Mouse (Mus musculus): ENCODE measurements around the gene Prss34.

Gene Prss34

GRCm38 (mm10) chr17:25298094-25298493 lies at the start of gene Prss34:
Gene Prss34 (plus strand): TSS chr17:25298394.
- DNase-seq (ENCODE audit: low spot score in 2 of 2), result no peak

DNA sequence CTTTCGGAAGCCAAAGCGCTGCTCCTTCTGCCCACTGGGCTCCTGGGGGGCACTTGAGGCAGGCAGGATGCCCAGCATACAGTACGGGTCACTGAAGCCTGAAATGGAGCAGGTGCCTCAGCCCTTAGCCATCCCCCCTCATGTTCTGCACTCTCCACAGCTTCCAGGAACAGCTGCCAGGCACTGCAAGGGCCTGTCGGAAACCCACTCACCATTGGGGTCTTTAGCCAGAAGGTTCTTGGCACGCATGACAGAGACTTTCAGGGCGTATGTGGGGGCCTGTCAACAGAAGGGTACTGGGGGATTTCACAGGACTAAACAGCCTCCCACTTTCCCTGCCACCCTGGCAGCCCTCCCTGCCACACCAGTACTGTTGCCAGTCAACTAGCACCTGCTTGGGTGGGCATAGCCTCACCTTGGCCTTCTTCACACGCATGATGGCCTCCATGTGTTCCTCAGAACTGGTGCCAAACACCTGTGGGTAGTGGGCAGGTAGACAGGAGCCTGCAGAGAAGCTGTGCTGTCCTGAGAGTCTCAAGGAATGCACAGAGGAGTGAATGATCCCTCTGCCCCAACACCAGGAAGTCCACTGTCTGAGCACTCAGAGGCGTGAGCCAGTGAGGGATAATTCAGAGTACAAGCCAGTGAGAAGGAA lies 47.9 kb upstream of the Prss34 start:
- DNase-seq (ENCODE audit: low spot score in 2 of 2), result no peak

DNA sequence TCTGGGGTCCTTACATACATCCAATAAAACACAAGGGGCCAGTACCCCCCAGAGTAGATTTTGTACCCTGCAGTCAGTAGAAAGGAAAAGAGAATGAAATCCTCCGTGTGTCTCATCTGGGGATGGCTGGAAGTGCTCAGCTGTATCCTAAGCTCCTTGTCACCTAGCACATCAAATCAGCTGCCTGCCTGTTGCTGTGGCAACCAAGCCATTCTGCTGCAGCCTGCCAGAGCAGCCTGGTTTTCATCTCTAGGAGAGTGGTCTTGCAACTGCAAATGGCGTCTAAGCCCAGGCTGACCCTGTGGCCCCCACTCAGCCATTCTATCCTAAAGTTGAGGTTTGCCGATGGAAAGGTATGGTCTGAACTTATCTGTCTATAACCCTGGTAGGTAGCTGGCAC lies 45.6 kb upstream of the Prss34 start:
- DNase-seq (ENCODE audit: low spot score in 2 of 2), result no peak

DNA sequence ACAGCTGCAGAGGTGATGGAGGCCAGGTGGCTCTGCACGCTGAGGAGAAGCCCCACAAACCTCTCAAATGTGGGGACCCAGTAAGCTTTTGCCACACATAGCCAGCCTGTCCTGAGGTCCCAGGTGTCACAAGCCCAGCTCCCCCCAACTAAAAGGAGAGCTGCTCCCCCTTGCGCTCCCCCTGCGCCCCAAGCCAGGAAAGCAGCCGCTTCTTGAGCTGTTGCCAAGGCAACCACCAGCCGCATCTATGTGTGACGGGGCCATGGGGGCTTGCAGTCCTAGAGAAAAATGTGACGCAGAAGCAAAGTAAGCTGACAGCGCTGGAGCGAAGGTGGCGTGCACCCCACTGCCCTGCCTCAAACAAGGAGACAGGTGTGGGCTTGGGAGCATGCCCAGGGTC lies 44.4 kb upstream of the Prss34 start:
- DNase-seq (ENCODE audit: low spot score in 2 of 2), result no peak

DNA sequence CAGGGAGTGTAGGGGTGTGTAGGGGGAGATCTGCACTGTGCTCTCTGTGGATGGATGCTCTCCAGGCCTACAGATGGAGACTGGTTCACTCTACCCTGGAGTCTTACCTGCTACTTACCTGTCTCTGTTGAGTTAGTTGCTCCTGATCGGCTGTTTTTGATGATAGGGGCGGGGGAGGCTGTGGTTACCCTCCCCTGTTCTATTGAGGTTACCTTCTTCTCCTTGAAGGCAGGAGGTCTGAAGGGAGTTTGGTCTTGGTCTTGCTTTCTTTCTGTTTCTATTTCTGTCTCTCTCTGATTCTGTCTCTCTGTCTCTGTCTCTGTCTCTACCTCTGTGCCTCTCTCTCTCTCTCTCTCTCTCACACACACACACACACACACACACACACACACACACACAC lies 43.1 kb upstream of the Prss34 start:
- no peak for DNase-seq (ENCODE audit: low spot score in 2 of 2)

DNA sequence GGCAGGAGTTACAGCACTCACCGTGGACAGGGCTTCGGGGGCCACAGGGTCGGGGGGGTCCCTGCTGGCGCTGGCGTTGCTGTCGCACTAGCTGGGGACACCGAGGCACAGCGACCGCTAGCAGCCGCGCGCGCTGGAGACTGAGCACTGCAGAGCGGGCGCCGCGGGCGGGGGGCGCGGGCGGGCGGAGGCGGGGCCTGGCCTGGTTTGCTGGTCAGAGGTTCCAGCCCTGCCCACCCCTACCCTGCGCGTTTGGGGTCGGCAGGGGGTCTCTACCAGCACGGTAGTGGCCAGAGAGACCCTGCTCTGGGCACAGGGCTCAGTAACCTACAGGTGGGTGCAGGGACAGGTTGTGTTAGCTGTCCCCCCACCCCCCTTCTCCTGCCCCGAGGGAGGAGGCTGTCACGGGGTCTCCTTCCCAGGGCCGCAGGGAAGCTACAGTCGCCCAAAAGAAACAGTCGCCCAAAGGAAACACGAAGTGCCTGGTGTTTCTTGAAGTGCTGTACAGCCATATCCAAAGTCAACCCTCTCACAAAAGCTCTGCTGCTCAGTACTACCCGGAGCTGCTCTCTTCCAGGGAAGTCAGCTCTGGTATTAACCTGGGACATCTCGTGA lies 41.9 kb upstream of the Prss34 start, which contains the start of gene Baiap3:
Gene Baiap3 (minus strand): TSS at position 225 of the 615 bp plus-strand sequence.
- no peak for DNase-seq (ENCODE audit: low spot score in 2 of 2)

GRCm38 (mm10) chr17:25257804-25258261 lies 40.4 kb upstream of the Prss34 start:
- no peak for DNase-seq (ENCODE audit: low spot score in 2 of 2)

DNA sequence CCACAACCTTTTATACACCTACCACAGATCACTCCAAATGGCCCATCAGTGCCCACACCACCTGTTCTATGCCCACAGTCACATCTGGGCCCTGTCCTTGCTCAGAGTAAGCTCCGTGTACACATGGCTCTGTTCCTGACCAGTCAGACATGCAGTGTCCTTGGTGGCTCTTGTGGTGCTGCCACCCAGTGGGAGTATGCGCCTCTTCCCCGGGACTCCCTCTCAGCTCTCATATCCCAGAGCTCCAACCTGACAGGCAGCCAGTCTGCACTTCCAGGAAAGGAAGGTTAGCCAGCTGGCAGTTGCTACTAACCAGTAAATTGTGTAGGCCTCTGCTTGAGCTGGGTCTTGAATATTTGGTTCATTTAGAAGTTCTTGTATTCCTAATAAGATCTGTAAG lies 33.7 kb upstream of the Prss34 start:
- DNase-seq (ENCODE audit: low spot score in 2 of 2), result no peak

DNA sequence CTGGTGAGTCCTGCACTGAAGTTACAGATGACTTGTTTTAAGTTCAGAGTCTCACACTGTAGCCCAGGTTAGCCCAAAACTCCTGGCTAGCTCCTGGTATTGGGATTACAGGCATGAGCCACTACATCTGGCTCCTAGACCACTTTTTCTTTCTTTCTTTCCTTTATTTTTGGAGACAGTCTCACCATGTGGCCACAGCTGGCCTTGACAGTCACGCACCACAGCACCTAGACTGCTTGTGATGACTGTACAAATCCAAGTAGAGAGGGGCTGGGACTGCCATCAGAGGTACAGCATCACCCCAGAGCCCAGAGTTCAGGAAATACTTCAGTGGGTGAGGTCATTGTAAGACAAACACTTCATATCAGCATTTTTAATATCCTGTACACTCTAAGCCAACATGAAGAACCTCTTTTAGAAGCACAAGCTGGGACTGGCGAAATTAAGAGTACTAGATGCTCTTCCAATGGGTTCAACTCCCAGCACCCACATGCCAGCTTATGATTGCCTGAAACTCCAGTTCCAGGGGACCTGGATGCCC lies 27.3 kb upstream of the Prss34 start:
- no peak for DNase-seq (ENCODE audit: low spot score in 2 of 2)

DNA sequence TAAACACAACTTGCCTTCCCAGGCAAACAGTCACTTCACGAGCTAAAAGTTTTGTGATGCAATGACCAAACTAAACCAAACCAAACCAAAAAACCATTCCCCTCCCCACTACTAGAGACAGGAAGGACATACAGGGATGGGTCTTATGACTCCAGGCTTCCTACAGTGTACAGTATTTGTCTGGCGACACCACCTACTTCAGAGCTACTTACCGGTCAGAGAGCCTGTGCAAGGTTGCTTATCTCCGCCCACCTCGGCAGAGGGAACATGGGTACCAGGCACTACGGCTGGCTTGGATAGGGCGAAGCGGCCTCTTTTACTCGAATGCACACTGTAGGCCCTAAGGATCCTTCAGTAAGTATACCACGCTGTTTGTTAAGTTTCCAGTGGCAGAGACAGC lies 25.9 kb upstream of the Prss34 start:
- DNase-seq (ENCODE audit: low spot score in 2 of 2), result peak; percentile 15 to 44

GRCm38 (mm10) chr17:25272951-25273705 lies 25.1 kb upstream of the Prss34 start:
- peak; percentile 81 to 85 for DNase-seq (ENCODE audit: low spot score in 2 of 2)

GRCm38 (mm10) chr17:25273706-25274501 lies 24.3 kb upstream of the Prss34 start:
- peak; percentile 91 to 93 for DNase-seq (ENCODE audit: low spot score in 2 of 2)

GRCm38 (mm10) chr17:25274571-25275346 lies 23.4 kb upstream of the Prss34 start, which contains the start of gene Ube2i:
Gene Ube2i (minus strand): TSS chr17:25274622.
- DNase-seq (ENCODE audit: low spot score in 2 of 2), result no peak

GRCm38 (mm10) chr17:25275833-25276232 lies 22.4 kb upstream of the Prss34 start:
- DNase-seq (ENCODE audit: low spot score in 2 of 2), result no peak

GRCm38 (mm10) chr17:25282133-25282532 lies 16.1 kb upstream of the Prss34 start:
- peak; percentile 50 to 54 for DNase-seq (ENCODE audit: low spot score in 2 of 2)

DNA sequence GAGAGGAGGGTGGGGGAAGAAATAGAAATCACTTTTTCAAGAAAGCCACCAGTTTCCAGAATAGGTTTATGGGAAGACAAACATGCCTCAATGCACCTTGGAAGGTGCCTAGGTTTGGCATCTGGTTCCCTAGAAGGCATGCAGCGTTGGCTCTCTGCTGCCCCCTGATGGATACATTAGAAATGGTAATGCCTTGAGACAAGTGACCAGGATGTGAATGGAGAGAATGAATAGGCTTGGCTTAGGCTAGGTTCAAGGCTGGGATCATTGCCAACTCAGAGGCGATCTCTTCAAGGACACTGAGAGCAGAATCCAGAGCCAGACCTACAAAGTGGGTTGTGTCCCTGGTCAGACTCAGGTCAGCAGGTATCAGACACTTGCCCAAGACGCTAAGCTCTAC lies 13.2 kb upstream of the Prss34 start:
- DNase-seq (ENCODE audit: low spot score in 2 of 2), result peak; percentile 55 to 63

DNA sequence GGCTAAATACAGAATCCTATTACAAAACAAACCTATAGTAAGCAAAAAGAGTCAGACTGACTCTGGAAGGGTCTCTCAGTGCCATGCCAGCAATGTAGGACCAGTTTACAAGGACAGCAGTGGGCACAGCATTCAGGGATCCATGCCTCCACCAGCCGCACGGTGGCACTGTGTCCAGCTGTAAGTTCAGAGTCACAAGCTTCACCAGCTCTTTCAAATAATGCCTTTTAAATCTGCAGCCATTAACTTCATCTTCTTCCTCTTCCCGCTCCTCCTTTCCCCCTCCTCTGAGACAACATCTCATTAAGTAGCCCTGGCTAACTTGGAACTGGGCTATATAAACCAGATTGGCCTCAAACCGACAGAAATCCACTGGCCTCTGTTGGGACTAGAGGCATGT lies 9.4 kb upstream of the Prss34 start:
- DNase-seq (ENCODE audit: low spot score in 2 of 2), result peak; percentile 14 to 15

DNA sequence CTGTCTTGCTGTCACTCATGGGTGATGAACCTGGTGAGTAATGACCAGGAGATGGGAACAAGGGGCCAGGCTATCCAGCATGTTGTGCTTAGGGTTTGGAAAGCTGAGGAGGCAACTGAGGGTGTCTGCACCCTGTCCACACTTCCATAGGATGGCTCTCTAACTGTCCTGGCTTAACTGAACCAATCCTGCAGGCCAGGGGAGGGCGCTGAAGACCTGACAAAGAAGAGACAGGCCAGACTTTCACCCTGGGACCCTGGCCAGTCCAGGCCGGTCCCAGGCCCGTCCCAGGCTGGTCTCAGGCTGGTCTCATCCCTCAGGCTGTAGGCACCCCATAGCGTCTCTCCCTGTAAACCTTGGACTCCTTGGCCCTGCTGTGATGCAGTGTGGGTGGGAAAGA lies 7.8 kb upstream of the Prss34 start:
- DNase-seq (ENCODE audit: low spot score in 2 of 2), result no peak

GRCm38 (mm10) chr17:25293495-25293894 lies 4.7 kb upstream of the Prss34 start:
- no peak for DNase-seq (ENCODE audit: low spot score in 2 of 2)

DNA sequence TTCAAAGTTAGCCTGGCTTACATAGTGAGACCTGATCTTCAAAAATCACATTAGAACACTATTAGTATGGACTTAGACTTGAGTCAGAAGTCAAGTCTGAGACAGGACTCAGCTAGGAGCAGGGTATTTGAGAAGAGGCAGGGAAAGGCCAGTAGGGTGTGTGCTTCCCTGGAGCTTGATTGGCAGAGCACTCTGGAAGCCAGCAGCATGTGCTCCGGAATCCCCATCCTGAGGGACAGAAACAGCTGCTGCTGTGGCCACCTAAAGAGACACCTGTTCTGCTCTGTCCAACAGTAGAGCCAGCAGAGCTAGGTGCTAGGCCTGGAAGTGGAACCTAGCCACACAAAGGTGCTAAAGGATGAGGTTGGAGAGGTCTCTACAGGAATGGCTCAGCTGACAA lies 4.1 kb upstream of the Prss34 start:
- DNase-seq (ENCODE audit: low spot score in 2 of 2), result no peak

- DNase-seq (ENCODE audit: low spot score in 2 of 2), result no peak
Observed at GRCm38 (mm10) chr17:25308346-25308745, 10.2 kb downstream of the Prss34 start, which contains the start of gene Prss28. Gene Prss28 (plus strand): TSS chr17:25308646.

Measured in spleen, postnatal 36 days (tissue).